Mouse (Mus musculus): ENCODE results near the gene Gm42957. TPM values are rescaled to one million over a fixed set of nuclear protein-coding genes. Genes with fewer than 3 reads are reported as not detected.

The Gm42957 gene
- total and polyA plus RNA-seq, 3 experiments: 0.08 to 0.11 TPM; not detected in 1

- TF ChIP-seq MYC (IDR thresholded peaks at IDR 0.05; ENCODE audit: low read depth, low read length) (no peak), IRF4 (IDR thresholded peaks at IDR 0.05; ENCODE audit: low read depth, low read length) (no peak), CHD2 (IDR thresholded peaks at IDR 0.05; ENCODE audit: low read length) (no peak), MAX (IDR thresholded peaks at IDR 0.05; ENCODE audit: low read length) (no peak), USF2 (conservative IDR thresholded peaks at IDR 0.05; ENCODE audit: low read depth, low read length) (no peak), MAFK (IDR thresholded peaks at IDR 0.05; ENCODE audit: insufficient replicate concordance, low read length) (no peak), CHD1 (IDR thresholded peaks at IDR 0.05; ENCODE audit: low read depth, low read length) (no peak), EP300 (IDR thresholded peaks at IDR 0.05; ENCODE audit: low read length) (no peak), NELFE (IDR thresholded peaks at IDR 0.05; ENCODE audit: low read depth, low read length) (no peak), SIN3A (IDR thresholded peaks at IDR 0.05; ENCODE audit: low read length) (no peak), MXI1 (IDR thresholded peaks at IDR 0.05; ENCODE audit: low read depth, low read length) (no peak), JUN (IDR thresholded peaks at IDR 0.05; ENCODE audit: insufficient read depth, low read depth, low read length) (no peak), USF1 (IDR thresholded peaks at IDR 0.05; ENCODE audit: low read depth, low read length) (no peak), ZC3H11A (IDR thresholded peaks at IDR 0.05; ENCODE audit: low read depth, low read length) (no peak), JUND (conservative IDR thresholded peaks at IDR 0.05; ENCODE audit: low read depth, low read length) (no peak)
- H3K9ac ChIP-seq (ENCODE audit: insufficient read depth, low read depth): no peak overlapping the region
- H3K79me2 ChIP-seq (replicated peaks; ENCODE audit: control insufficient read depth, extremely low read depth, insufficient read depth, poor library complexity, severe bottlenecking): peaks cover 22% of the 10 kb centered on the region
- peaks cover 17 to 35% of the 10 kb centered on the region in 2 experiments for H3K36me3 ChIP-seq (replicated peaks in 1 of 2; ENCODE audit: control insufficient read depth in 1 of 2, insufficient read depth in 1 of 2, low read length in 1 of 2)
- in situ Hi-C loops (cut with MboI; ENCODE audit: low pct_ligation_motif_present, low pct_unique_long_range_greater_than_20kb, low sequenced_read_pairs): loop anchor here (5.0 kb wide), 1 partner anchor 40 kb away; the partner anchor contains the start of gene Polr3gl
- H3K4me3 ChIP-seq (replicated peaks in 1 of 3; ENCODE audit: low read depth in 2 of 3, low read length in 2 of 3, poor library complexity in 1 of 3): no peak overlapping the region
- dilution Hi-C loops (cut with MboI; ENCODE audit: extremely low pct_ligation_motif_present, extremely low pct_unique_long_range_greater_than_20kb, low sequenced_read_pairs): no loop called here
- no peak overlapping the region for H3K4me2 ChIP-seq (ENCODE audit: insufficient read depth, low read depth, poor library complexity, severe bottlenecking)
- peaks cover 5 to 36% of the 10 kb centered on the region in 2 experiments for H3K4me1 ChIP-seq (ENCODE audit: control insufficient read depth in 1 of 2, insufficient read depth in 2 of 2)
- H3K27me3 ChIP-seq (replicated peaks): no peaks in the 10 kb centered on the region
- H3K9me3 ChIP-seq (replicated peaks; ENCODE audit: low read length): no peaks in the 10 kb centered on the region
- DNase-seq (ENCODE audit: extremely low read depth): no peak
- no peak overlapping the region for H3K27ac ChIP-seq (ENCODE audit: insufficient read depth, low read depth)
These were observed 3.2 kb upstream of the Gm42957 start for GRCm38 (mm10) chr3:96632058-96632457.

GRCm38 (mm10) chr3:96634015-96634414 is 1.3 kb upstream of the Gm42957 start:
- dilution Hi-C loops (cut with MboI; ENCODE audit: extremely low pct_ligation_motif_present, extremely low pct_unique_long_range_greater_than_20kb, low sequenced_read_pairs) (no loop called here), in situ Hi-C loops (cut with MboI; ENCODE audit: low pct_ligation_motif_present, low pct_unique_long_range_greater_than_20kb, low sequenced_read_pairs) (loop anchor here (5.0 kb wide), 1 partner anchor 42 kb away; the partner anchor contains the start of gene Polr3gl)
- peaks cover 6 to 33% of the 10 kb centered on the region in 2 experiments for H3K4me1 ChIP-seq (ENCODE audit: control insufficient read depth in 1 of 2, insufficient read depth in 2 of 2)
- no peaks in the 10 kb centered on the region for H3K9me3 ChIP-seq (replicated peaks; ENCODE audit: low read length)
- no peak overlapping the region for H3K4me2 ChIP-seq (ENCODE audit: insufficient read depth, low read depth, poor library complexity, severe bottlenecking)
- H3K4me3 ChIP-seq (replicated peaks in 1 of 3; ENCODE audit: low read depth in 2 of 3, low read length in 2 of 3, poor library complexity in 1 of 3): no peak overlapping the region
- no peak overlapping the region for H3K27ac ChIP-seq (ENCODE audit: insufficient read depth, low read depth)
- no peak overlapping the region for H3K9ac ChIP-seq (ENCODE audit: insufficient read depth, low read depth)
- TF ChIP-seq BHLHE40 (IDR thresholded peaks at IDR 0.05; ENCODE audit: low read depth, low read length): no peak
- TF ChIP-seq E2F4 (IDR thresholded peaks at IDR 0.05; ENCODE audit: insufficient replicate concordance, low read depth, low read length): no peak
- no peak for TF ChIP-seq MAFK (IDR thresholded peaks at IDR 0.05; ENCODE audit: insufficient replicate concordance, low read length)
- TF ChIP-seq ELF1 (IDR thresholded peaks at IDR 0.05; ENCODE audit: low read depth, low read length): no peak
- TF ChIP-seq TCF12 (IDR thresholded peaks at IDR 0.05; ENCODE audit: low read depth, low read length): no peak
- TF ChIP-seq ZKSCAN1 (IDR thresholded peaks at IDR 0.05; ENCODE audit: borderline replicate concordance, low read depth, low read length): no peak
- TF ChIP-seq SMC3 (IDR thresholded peaks at IDR 0.05; ENCODE audit: low read depth, low read length): no peak
- no peak for TF ChIP-seq NRF1 (IDR thresholded peaks at IDR 0.05; ENCODE audit: low read depth, low read length)
- TF ChIP-seq MAX (IDR thresholded peaks at IDR 0.05; ENCODE audit: low read length): no peak
- no peak for TF ChIP-seq MAZ (IDR thresholded peaks at IDR 0.05; ENCODE audit: low read depth, low read length)
- no peak for TF ChIP-seq RAD21 (IDR thresholded peaks at IDR 0.05; ENCODE audit: low read depth, low read length)
- TF ChIP-seq CTCF (conservative IDR thresholded peaks at IDR 0.05 in 1 of 2, IDR thresholded peaks at IDR 0.05 in 1 of 2; ENCODE audit: low read depth in 2 of 2, low read length in 2 of 2): no peak
- TF ChIP-seq ZC3H11A (IDR thresholded peaks at IDR 0.05; ENCODE audit: low read depth, low read length): no peak
- TF ChIP-seq GABPA (IDR thresholded peaks at IDR 0.05; ENCODE audit: insufficient replicate concordance, low read depth, low read length): no peak
- no peaks in the 10 kb centered on the region for H3K27me3 ChIP-seq (replicated peaks)
- peaks cover 22% of the 10 kb centered on the region for H3K79me2 ChIP-seq (replicated peaks; ENCODE audit: control insufficient read depth, extremely low read depth, insufficient read depth, poor library complexity, severe bottlenecking)
- DNase-seq (ENCODE audit: extremely low read depth): no peak
- H3K36me3 ChIP-seq (replicated peaks in 1 of 2; ENCODE audit: control insufficient read depth in 1 of 2, insufficient read depth in 1 of 2, low read length in 1 of 2): peaks cover 25 to 52% of the 10 kb centered on the region in 2 experiments
